Mouse (Mus musculus): ENCODE data around the gene Rela. TPM values are rescaled to one million over a fixed set of nuclear protein-coding genes. Genes with fewer than 3 reads are reported as not detected.

The Rela gene
- total RNA-seq (2017), result 34.8 and 44.1 TPM in 2 replicates

GRCm38 (mm10) chr19:5637069-5638047 lies at the start of gene Rela:
Gene Rela (plus strand): TSS chr19:5637483.
- peak; percentile 77 for ATAC-seq (replicated peaks; ENCODE audit: low read depth, poor library complexity, severe bottlenecking)

GRCm38 (mm10) chr19:5589159-5589558 lies 48.1 kb upstream of the Rela start:
- no peak for ATAC-seq (replicated peaks; ENCODE audit: low read depth, poor library complexity, severe bottlenecking)

GRCm38 (mm10) chr19:5591888-5592287 lies 45.4 kb upstream of the Rela start:
- ATAC-seq (replicated peaks; ENCODE audit: low read depth, poor library complexity, severe bottlenecking), result no peak

- ATAC-seq (replicated peaks; ENCODE audit: low read depth, poor library complexity, severe bottlenecking), result no peak
Measured at GRCm38 (mm10) chr19:5599224-5599623, 38.1 kb upstream of the Rela start.

GRCm38 (mm10) chr19:5601752-5602541 lies 35.3 kb upstream of the Rela start, which contains the start of gene Rnaseh2c:
Gene Rnaseh2c (plus strand): TSS chr19:5601873.
- ATAC-seq (replicated peaks; ENCODE audit: low read depth, poor library complexity, severe bottlenecking), result peak; percentile 81

- no peak for ATAC-seq (replicated peaks; ENCODE audit: low read depth, poor library complexity, severe bottlenecking)
Measured at GRCm38 (mm10) chr19:5603664-5604063, 33.6 kb upstream of the Rela start.

- ATAC-seq (replicated peaks; ENCODE audit: low read depth, poor library complexity, severe bottlenecking), result no peak
Measured at GRCm38 (mm10) chr19:5605126-5605525, 32.2 kb upstream of the Rela start.

GRCm38 (mm10) chr19:5606196-5606595 lies 31.1 kb upstream of the Rela start:
- no peak for ATAC-seq (replicated peaks; ENCODE audit: low read depth, poor library complexity, severe bottlenecking)

- ATAC-seq (replicated peaks; ENCODE audit: low read depth, poor library complexity, severe bottlenecking), result no peak
Measured at GRCm38 (mm10) chr19:5607705-5608410, 29.4 kb upstream of the Rela start.

- no peak for ATAC-seq (replicated peaks; ENCODE audit: low read depth, poor library complexity, severe bottlenecking)
Measured at GRCm38 (mm10) chr19:5608707-5609106, 28.6 kb upstream of the Rela start.

- no peak for ATAC-seq (replicated peaks; ENCODE audit: low read depth, poor library complexity, severe bottlenecking)
Measured at GRCm38 (mm10) chr19:5609171-5609546, 28.1 kb upstream of the Rela start.

- peak; percentile 72 for ATAC-seq (replicated peaks; ENCODE audit: low read depth, poor library complexity, severe bottlenecking)
Measured at GRCm38 (mm10) chr19:5609547-5610404, 27.5 kb upstream of the Rela start, which contains the start of gene Kat5. Gene Kat5 (minus strand): TSS chr19:5610237.

- ATAC-seq (replicated peaks; ENCODE audit: low read depth, poor library complexity, severe bottlenecking), result no peak
Measured at GRCm38 (mm10) chr19:5611973-5612372, 25.3 kb upstream of the Rela start.

- ATAC-seq (replicated peaks; ENCODE audit: low read depth, poor library complexity, severe bottlenecking), result peak; percentile 46
Measured at GRCm38 (mm10) chr19:5612762-5613411, 24.4 kb upstream of the Rela start.

GRCm38 (mm10) chr19:5614953-5615352 lies 22.3 kb upstream of the Rela start:
- ATAC-seq (replicated peaks; ENCODE audit: low read depth, poor library complexity, severe bottlenecking), result no peak

GRCm38 (mm10) chr19:5620007-5620406 lies 17.3 kb upstream of the Rela start:
- no peak for ATAC-seq (replicated peaks; ENCODE audit: low read depth, poor library complexity, severe bottlenecking)

GRCm38 (mm10) chr19:5621884-5622283 lies 15.4 kb upstream of the Rela start:
- no peak for ATAC-seq (replicated peaks; ENCODE audit: low read depth, poor library complexity, severe bottlenecking)

GRCm38 (mm10) chr19:5625311-5625710 lies 12.0 kb upstream of the Rela start:
- no peak for ATAC-seq (replicated peaks; ENCODE audit: low read depth, poor library complexity, severe bottlenecking)

- ATAC-seq (replicated peaks; ENCODE audit: low read depth, poor library complexity, severe bottlenecking), result no peak
Measured at GRCm38 (mm10) chr19:5629907-5630306, 7.4 kb upstream of the Rela start.
